25 mouse cellular contexts compared by ENCODE assay signal in genomic region chr19:48023726-48024125, GRCm38 (mm10).
DNase-seq lines count a peak whose midpoint lies in the region; ATAC-seq lines count a peak whose summit lies in the region.
"Had no signal": no experiment of that assay in that cellular context is flagged by ENCODE, and none has a peak within 500 bp of the region (broad histone marks: within the 10 kb centered on the region; RNA-seq: fewer than 3 reads in every experiment).

No protein-coding gene starts in this region.

- H3K36me3 ChIP-seq in hindbrain, embryonic 13.5 days: no peaks in the 10 kb centered on the region
- H3K36me3 ChIP-seq in heart, embryonic 10.5 days: no peaks in the 10 kb centered on the region
- no peaks in the 10 kb centered on the region for H3K36me3 ChIP-seq in neural tube, embryonic 15.5 days
- H3K36me3 ChIP-seq: embryonic facial prominence, embryonic 15.5 days; forebrain, embryonic 10.5 days; heart, embryonic 15.5 days; limb, embryonic 13.5 days; neural tube, embryonic 12.5 days; stomach, embryonic 15.5 days had no signal

- no peak overlapping the region for H3K9ac ChIP-seq in hindbrain, embryonic 13.5 days
- no peak overlapping the region for H3K9ac ChIP-seq in neural tube, embryonic 15.5 days (replicated peaks)
- H3K9ac ChIP-seq: embryonic facial prominence, embryonic 15.5 days; forebrain, postnatal 0 days; heart, embryonic 15.5 days; limb, embryonic 13.5 days; liver, embryonic 14.5 days; neural tube, embryonic 12.5 days; stomach, embryonic 15.5 days had no signal

- no peak overlapping the region for H3K27ac ChIP-seq in hindbrain, embryonic 13.5 days
- no peak overlapping the region for H3K27ac ChIP-seq in heart, embryonic 10.5 days
- H3K27ac ChIP-seq in neural tube, embryonic 15.5 days (replicated peaks): no peak overlapping the region
- H3K27ac ChIP-seq: embryonic facial prominence, embryonic 15.5 days; forebrain, embryonic 10.5 days; gastrocnemius, adult 2 months; heart, embryonic 15.5 days; limb, embryonic 13.5 days; liver, embryonic 14.5 days; macrophage; neural tube, embryonic 12.5 days; stomach, embryonic 15.5 days had no signal

- H3K4me2 ChIP-seq in hindbrain, embryonic 13.5 days: no peak overlapping the region
- H3K4me2 ChIP-seq in neural tube, embryonic 15.5 days: no peak overlapping the region
- H3K4me2 ChIP-seq: embryonic facial prominence, embryonic 15.5 days; heart, embryonic 15.5 days; limb, embryonic 13.5 days; midbrain, embryonic 11.5 days; neural tube, embryonic 12.5 days; stomach, embryonic 15.5 days had no signal

- H3K27me3 ChIP-seq in hindbrain, embryonic 13.5 days: peaks cover 10% of the 10 kb centered on the region; the same call in 1 of the 2 replicates
- peaks cover 5% of the 10 kb centered on the region; the same call in 1 of the 2 replicates for H3K27me3 ChIP-seq in heart, embryonic 10.5 days (ENCODE audit: insufficient read depth, poor library complexity, severe bottlenecking)
- no peaks in the 10 kb centered on the region for H3K27me3 ChIP-seq in neural tube, embryonic 15.5 days (replicated peaks)
- H3K27me3 ChIP-seq: embryonic facial prominence, embryonic 15.5 days; heart, embryonic 15.5 days; neural tube, embryonic 12.5 days; stomach, embryonic 15.5 days had no signal

- peak; percentile 72 for DNase-seq in CD4-positive helper T cell, adult 2 months (ENCODE audit: low read depth, low spot score)
- peak; percentile 43 for DNase-seq in thymus, postnatal 14 days
- no peak for DNase-seq in kidney, adult 9 months
- DNase-seq in heart, embryonic 10.5 days (ENCODE audit: low spot score): no peak
- DNase-seq: adrenal gland, postnatal 14 days; cerebellum, adult 11 months; cerebellum, postnatal 10 days; embryo, embryonic 11 days; forebrain, postnatal 0 days; gastrocnemius, adult 2 months; heart, adult 18-20 months had no signal

- H3K4me1 ChIP-seq in hindbrain, embryonic 13.5 days (replicated peaks): peaks cover 20% of the 10 kb centered on the region
- H3K4me1 ChIP-seq in heart, embryonic 10.5 days: peaks cover 21% of the 10 kb centered on the region
- H3K4me1 ChIP-seq in neural tube, embryonic 15.5 days: peaks cover 8% of the 10 kb centered on the region
- H3K4me1 ChIP-seq: embryonic facial prominence, embryonic 15.5 days; stomach, embryonic 15.5 days had no signal

- H3K9me3 ChIP-seq in hindbrain, embryonic 13.5 days: no peaks in the 10 kb centered on the region
- H3K9me3 ChIP-seq in heart, embryonic 10.5 days: no peaks in the 10 kb centered on the region
- H3K9me3 ChIP-seq in neural tube, embryonic 15.5 days (replicated peaks): no peaks in the 10 kb centered on the region
- H3K9me3 ChIP-seq: embryonic facial prominence, embryonic 15.5 days; forebrain, embryonic 10.5 days; heart, embryonic 15.5 days; limb, embryonic 13.5 days; neural tube, embryonic 12.5 days; stomach, embryonic 15.5 days had no signal

- WGBS in hindbrain, embryonic 13.5 days: 89% methylated on average over 10 of the region's 10 CpGs
- 81% methylated on average over 10 of the region's 10 CpGs for WGBS in heart, embryonic 10.5 days
- 90% methylated on average over 10 of the region's 10 CpGs for WGBS in neural tube, embryonic 15.5 days

- ATAC-seq in activated CD4-positive, CD25-positive, alpha-beta regulatory T cell, adult 4 months: peak; percentile 72
- ATAC-seq in megakaryocyte progenitor cell, adult 5-6 weeks (replicated peaks; ENCODE audit: poor library complexity): peak; percentile 76
- no peak for ATAC-seq in hindbrain, embryonic 13.5 days (ENCODE audit: low FRiP score)
- ATAC-seq in neural tube, embryonic 15.5 days (ENCODE audit: low FRiP score): no peak
- ATAC-seq: forebrain, postnatal 0 days; Patski had no signal

- H3K4me3 ChIP-seq in hindbrain, embryonic 13.5 days: no peak overlapping the region
- H3K4me3 ChIP-seq in heart, embryonic 10.5 days: no peak overlapping the region
- H3K4me3 ChIP-seq in neural tube, embryonic 15.5 days (replicated peaks): no peak overlapping the region
- H3K4me3 ChIP-seq: embryonic facial prominence, embryonic 15.5 days; forebrain, embryonic 10.5 days; gastrocnemius, adult 2 months; heart, embryonic 15.5 days; limb, embryonic 13.5 days; neural tube, embryonic 12.5 days; stomach, embryonic 15.5 days had no signal

Comparison
In these comparisons a context has a peak if more than half of its experiments do, and no peak if none do; other contexts are left out.
1. DNase-seq: peak in CD4-positive helper T cell, adult 2 months (single experiment) and thymus, postnatal 14 days (single experiment); none in kidney, adult 9 months (single experiment) and heart, embryonic 10.5 days (single experiment).
2. ATAC-seq: peak in activated CD4-positive, CD25-positive, alpha-beta regulatory T cell, adult 4 months (single experiment) and megakaryocyte progenitor cell, adult 5-6 weeks (single experiment); none in hindbrain, embryonic 13.5 days (single experiment) and neural tube, embryonic 15.5 days (single experiment).